Mouse (Mus musculus): ENCODE measurements at regions not wholly inside any gene's neighbourhood (a gene's known extent, or its start where the extent isn't known, plus 50 kb on each side); places are given as distances from the start of the nearest gene placed in this dataset.

- no peak for DNase-seq (ENCODE audit: low read depth)
- TF ChIP-seq CTCF (IDR thresholded peaks at IDR 0.05; ENCODE audit: borderline replicate concordance, extremely low read depth, insufficient read depth, insufficient read length) (no peak), POLR2A (IDR thresholded peaks at IDR 0.05; ENCODE audit: borderline replicate concordance, extremely low read depth, insufficient read depth, insufficient read length, poor library complexity, severe bottlenecking) (no peak)
These were observed 64.4 kb upstream of the Tut7 start for GRCm38 (mm10) chr13:59887306-59887705.

DNA sequence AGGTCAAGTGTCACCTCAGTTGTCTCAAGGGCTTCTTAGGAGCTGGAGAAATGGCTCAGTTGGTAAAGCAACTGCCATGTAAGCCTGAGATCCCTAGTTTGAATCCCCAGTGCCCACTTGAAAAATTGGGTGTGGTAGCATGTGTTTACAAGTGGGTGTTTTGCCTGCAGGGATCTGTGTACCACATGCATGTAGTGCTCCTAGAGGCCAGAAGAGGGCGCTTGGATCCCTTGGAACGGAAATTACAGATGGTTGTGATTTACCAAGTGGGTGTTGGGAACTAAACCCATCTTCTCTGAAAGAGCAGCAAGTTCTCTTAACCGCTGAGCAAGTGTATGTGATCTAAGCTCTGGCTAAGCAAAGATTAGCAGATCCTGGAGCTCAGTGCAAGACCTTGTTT lies 63.6 kb upstream of the Tut7 start:
- DNase-seq (ENCODE audit: low read depth): no peak
- TF ChIP-seq CTCF (IDR thresholded peaks at IDR 0.05; ENCODE audit: borderline replicate concordance, extremely low read depth, insufficient read depth, insufficient read length): no peak
- TF ChIP-seq POLR2A (IDR thresholded peaks at IDR 0.05; ENCODE audit: borderline replicate concordance, extremely low read depth, insufficient read depth, insufficient read length, poor library complexity, severe bottlenecking): no peak

DNA sequence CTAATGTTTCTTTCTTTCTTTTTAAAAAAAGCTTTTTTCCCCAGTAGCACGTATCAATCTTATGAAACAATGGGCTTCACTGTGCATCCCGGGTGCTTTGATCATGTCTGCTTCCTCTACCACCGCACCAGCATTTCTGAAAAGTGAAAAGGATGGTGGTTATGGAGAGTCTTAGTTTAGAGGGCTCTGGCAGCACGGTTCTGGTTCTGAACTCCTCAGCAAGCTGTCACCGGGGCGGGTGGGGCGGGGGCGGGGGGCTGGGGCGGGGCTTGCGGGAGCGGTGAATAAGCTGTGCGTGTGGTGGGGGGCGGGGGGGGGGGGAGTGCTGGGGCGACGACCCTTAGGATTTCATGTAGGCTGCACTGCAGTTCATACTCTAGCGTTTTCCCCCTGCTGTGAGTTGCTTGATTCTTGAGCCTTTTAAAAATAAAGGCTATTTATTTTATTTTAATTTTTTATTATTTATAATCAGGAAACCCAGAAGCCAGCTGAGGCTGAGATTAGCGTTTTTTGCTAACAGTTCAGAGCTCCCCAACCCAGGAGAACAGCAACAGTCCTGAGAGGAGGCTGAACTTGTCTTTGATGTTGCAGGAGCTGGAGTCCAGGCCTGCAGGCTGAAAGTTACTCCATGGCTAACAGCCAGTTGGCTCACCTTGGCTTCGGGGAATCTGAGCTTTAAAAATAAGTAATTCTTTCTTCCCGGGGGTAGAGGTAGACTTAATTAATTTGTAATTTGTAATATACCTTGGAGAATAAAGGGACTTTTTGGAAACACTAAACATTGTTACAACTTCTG lies 59.2 kb upstream of the Tut7 start:
- no peak for TF ChIP-seq CTCF (IDR thresholded peaks at IDR 0.05; ENCODE audit: borderline replicate concordance, extremely low read depth, insufficient read depth, insufficient read length)
- TF ChIP-seq POLR2A (IDR thresholded peaks at IDR 0.05; ENCODE audit: borderline replicate concordance, extremely low read depth, insufficient read depth, insufficient read length, poor library complexity, severe bottlenecking): no peak
- peak; percentile 69 for DNase-seq (ENCODE audit: low read depth)

- peak; percentile 48 for DNase-seq (ENCODE audit: low read depth)
These were observed 57.1 kb upstream of the Tut7 start for GRCm38 (mm10) chr13:59880055-59880454.

GRCm38 (mm10) chr13:59875637-59876036 lies 52.7 kb upstream of the Tut7 start:
- no peak for TF ChIP-seq POLR2A (IDR thresholded peaks at IDR 0.05; ENCODE audit: borderline replicate concordance, extremely low read depth, insufficient read depth, insufficient read length, poor library complexity, severe bottlenecking)
- no peak for TF ChIP-seq CTCF (IDR thresholded peaks at IDR 0.05; ENCODE audit: borderline replicate concordance, extremely low read depth, insufficient read depth, insufficient read length)
- no peak for DNase-seq (ENCODE audit: low read depth)

More at GRCm38 (mm10) chr13:59880055-59880454, 57.1 kb upstream of the Tut7 start:
- TF ChIP-seq POLR2A (IDR thresholded peaks at IDR 0.05; ENCODE audit: borderline replicate concordance, extremely low read depth, insufficient read depth, insufficient read length, poor library complexity, severe bottlenecking): no peak
- no peak for TF ChIP-seq CTCF (IDR thresholded peaks at IDR 0.05; ENCODE audit: borderline replicate concordance, extremely low read depth, insufficient read depth, insufficient read length)

GRCm38 (mm10) chr13:59874137-59874931 lies 51.4 kb upstream of the Tut7 start:
- DNase-seq (ENCODE audit: low read depth): no peak
- TF ChIP-seq CTCF (IDR thresholded peaks at IDR 0.05; ENCODE audit: borderline replicate concordance, extremely low read depth, insufficient read depth, insufficient read length): no peak
- no peak for TF ChIP-seq POLR2A (IDR thresholded peaks at IDR 0.05; ENCODE audit: borderline replicate concordance, extremely low read depth, insufficient read depth, insufficient read length, poor library complexity, severe bottlenecking)
